Mouse (Mus musculus): ENCODE measurements around the gene Rd3.

Gene Rd3

DNA sequence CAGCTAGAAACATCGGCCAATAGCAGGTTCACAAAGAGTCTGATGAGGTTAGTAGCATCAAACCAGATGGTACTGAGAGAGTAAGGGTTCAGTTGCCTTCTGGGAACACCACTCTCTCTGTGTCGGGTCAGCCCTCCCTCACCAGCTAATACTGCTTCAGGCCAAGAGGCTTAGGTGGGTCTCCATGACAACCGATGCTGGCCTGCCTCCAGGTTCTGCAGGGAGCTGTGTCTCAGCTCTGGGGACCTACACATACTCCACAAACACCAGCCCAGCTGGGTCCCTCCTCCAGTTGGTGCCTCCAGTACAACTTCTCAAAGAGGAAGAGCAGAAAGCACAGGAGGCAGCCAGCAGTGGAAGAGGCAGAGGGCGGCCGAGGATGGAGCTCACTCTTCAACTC, at the start of gene Rd3:
Gene Rd3, plus strand, starts transcription at position 184 of the 400 bp plus-strand sequence.
- no peak for DNase-seq

DNA sequence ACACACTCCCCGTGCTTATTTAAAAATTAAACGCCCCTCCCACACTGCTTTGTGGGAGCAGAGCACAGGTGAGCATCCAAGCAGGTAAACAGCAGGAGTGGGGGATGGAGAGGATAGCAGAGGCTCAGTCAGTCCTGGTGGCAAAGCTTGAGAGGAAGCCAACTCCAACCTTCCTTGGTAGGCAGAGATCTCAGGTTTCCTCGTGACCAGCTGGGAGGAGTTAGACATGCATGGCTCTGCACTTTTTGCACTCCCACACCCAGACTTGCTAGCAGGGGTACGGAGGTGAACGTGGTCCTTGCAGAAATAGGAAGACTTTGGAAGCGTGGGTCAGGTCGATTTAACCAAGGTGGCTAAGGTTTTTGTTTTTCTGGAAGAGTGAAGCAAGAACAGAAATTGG, 48.8 kb upstream of the Rd3 start:
- DNase-seq, result no peak

DNA sequence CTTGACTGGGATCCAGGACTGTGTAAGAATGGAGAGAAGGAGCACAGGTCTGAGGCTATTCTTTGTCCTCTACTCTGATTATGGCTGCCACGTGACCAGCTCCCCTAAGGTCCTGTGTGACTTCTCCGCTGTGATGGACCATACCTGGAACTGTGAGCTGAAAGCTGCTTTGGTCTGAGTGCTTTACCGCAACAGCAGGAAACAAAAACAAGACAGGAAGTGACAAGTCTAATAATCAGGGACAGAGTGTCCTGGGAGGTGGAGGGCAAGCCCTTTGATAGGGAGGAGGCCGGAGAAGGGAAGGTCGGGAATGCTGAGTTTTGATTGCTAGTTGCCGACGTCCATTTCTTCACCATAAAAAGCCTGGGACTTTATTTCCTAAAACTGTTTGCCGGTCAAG, 48.1 kb upstream of the Rd3 start:
- DNase-seq, result no peak

DNA sequence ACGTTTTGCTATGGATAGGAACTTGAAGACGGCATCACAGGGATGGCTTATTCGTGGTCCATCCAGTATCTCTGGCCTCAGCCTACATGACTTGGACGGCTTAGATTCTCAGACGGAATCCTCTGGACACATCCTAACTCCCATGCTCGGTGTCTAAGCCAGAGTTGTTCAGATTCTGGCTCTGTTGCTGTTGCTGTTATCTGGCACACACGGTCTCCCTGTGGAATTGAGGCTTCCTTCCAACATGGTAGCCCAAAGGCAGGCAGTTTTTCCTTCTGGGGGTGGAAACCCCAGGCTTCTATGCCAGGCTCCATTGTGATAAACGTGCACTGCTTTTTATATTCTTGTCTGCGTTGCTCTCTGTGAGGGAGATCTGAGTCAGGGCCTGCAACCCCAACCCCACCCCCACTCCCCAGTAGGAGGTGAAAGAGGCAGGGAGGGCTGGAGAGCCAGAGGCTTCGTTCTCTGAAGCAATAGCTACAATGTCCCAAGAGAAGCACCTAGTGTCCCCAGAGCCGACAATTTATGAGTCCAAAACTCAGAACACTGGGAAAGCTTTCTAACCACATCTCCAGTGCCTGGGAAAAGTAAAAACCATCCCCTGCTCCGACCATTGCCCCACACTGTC, 47.2 kb upstream of the Rd3 start:
- no peak for DNase-seq

DNA sequence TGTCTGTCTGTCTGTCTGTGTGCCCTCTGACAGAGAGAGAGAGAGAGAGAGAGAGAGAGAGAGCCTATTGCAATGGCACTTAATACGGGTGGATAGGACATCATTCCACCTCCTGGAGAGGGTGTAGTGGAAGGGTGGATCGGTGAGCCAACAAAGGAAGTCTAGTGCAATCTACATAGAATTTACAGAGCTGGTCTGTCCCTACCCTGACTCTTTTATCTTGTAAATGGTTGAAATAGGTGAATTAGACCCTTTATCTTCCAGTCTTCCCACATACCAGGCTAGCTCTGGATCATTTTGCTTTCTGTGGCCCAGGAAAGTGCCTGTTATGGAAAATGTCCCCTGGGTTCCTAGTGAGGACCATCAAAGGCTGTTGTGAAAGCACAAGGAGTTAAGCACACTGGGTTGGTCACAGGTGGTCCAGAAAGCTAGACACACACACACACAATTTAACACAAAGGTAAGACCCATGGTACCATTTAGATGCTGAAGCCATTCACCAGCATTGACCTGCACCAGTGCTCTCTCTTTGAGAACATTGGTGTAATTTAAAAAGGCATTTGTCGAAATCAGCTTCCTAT, 46.6 kb upstream of the Rd3 start:
- no peak for DNase-seq

DNA sequence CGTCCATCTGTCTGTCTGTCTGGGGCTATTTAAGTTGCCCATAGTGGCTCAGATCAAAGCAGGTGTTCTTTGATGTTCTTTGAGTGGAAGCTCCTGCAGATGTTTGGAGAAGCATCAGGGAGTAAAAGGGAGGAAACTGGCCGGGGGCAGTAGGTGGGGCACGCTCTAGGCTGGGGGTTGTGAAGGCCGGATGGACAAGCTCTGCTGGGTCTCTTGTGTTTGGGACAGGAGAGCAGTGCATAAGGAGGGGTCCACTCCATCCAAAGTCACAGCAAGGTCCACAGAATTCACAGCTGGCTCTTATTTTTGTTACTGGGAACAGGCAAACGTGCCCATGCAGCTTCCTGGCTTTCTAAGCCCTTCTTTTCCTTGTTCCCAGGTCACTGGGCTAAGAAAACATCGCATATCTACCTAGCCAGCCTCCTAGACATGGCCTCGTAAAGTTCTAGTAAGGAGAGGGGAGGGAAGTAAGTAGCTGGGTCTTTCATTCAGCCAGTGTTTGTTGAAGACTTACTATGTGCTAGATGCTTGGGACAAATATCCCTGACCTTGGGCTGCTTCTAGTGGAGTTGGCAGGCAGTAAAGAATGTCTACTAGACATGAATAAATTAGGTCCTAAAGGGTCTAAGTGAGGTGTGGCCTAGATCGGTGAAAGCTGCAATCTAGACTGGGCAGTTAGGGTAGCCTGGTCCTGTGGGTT, 44.7 kb upstream of the Rd3 start:
- no peak for DNase-seq

DNA sequence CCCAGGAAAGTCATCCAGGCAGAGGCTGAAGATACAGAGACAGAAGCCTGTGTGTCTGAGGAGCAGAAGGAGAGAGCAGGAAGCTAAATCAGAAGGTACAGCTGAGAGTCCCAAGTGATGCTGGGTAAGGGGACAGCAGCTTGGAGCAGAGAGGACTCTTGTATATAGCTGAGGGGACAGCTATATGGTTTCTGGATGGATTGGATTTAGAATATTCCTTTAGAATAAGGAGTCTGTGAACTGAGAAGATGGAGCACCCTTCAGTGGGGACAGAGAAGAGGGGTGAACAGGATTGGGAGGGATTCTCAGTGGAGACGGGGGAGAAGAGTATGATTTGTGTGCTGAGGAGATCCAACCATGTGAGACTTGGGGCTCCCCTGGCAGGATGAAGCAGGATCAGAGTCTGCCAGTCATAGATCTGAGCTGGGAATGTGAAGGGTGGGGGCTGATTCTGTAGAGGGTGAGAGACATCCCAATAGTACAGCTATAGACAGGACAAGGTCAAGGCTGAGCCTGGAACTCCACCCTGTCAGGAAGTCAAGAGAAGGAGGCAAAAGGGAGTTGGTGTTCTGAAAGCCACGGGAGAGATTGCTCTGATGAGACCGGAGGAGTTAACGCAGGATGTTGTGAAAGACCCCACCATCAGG, 44.1 kb upstream of the Rd3 start:
- DNase-seq, result no peak

DNA sequence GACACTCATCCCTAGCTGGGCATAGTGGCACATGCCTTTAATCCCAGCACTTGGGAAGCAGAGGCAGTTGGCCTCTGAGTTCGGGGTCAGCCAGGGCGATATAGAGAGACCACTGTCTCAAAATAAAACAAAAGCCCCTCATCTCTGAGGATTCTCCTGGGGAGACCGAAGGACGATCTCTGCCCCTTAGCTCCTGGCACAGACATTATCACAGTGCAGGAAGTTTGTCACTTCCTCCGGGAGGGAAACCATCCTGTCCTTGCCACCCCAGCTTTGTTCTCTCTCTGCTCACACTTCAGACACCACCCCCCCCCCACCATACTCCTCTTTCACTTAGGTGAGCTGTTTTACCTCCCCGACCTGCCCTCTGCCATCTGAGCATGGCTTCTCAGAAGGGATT, 33.5 kb upstream of the Rd3 start:
- DNase-seq, result no peak

DNA sequence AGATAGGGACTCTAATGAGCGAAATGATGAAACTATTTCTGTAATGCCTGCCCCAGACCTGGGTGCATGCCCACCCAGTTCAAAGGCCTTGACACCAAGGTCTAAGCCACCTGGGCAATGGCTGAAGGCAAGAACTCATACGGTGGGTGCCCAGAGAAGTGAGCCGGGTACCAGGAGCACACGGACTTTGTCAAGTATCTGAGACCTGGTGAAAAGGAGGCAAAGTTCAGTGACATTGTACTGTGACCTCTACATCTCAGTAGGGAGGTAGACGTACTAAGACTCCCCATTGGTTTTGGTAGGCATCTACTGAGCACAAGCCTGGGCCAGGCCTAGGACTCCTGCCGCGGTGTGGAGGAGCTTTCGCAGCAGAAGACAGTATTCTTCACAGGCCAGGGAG, 31.8 kb upstream of the Rd3 start:
- DNase-seq, result no peak

DNA sequence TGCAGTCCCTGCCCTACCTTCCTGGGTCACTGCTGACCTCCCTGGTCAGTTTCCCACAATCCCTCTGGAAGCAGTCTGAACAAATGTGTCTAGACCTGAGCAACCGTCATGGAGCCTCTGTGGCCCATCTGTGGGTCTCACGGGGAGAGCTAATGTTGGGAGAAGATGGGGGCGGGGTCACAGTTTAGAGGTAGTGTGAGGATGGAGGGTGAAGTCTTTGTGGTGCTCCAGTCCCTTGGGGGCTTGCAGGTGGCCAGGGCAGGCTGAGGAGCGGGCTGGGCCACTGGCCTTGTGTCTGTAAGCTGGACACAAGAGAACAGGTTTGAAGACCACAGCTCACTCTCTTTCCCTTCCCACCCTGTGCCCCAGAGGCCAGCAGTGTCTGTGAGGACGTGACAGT, 31.4 kb upstream of the Rd3 start:
- DNase-seq, result no peak

DNA sequence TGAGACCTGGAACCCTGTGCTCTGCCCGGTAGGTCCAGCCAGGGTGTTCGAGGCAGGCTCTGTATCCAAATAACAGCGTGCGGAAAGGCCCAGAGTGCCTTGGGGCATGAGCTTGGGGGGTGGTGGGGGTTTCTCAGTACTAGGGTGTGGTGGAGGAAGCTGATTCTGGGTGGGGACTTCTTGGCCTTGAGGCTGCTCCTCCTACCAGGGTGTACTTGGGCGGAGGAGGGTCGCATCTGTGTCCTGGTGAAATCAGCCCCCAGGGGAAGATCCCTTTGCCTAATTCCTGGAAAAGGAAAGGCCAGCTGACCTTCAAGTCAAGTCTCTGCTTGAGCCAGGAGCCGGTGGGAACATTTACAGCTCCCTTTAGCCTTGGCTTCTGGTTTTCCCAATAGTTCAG, 30.9 kb upstream of the Rd3 start:
- DNase-seq, result no peak

DNA sequence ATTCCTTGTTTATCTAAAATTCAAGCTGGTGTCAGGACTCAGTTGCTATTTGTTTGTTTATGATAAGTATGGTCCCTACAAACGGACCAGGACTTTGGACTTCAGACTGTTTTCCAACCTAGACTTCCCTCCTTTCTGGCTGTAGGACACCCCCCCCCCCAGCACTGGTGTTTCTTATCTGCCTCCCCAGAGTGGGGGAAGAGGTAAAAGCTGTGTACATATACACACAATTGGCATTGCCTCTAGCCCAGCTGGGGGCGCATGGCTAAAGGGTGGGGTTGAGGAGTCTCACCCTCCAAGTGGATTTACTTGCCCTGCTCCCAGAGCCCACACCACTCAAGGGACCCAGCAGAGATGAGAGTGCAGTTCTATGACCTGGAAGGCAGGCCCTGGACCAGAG, 30.3 kb upstream of the Rd3 start:
- DNase-seq, result no peak

DNA sequence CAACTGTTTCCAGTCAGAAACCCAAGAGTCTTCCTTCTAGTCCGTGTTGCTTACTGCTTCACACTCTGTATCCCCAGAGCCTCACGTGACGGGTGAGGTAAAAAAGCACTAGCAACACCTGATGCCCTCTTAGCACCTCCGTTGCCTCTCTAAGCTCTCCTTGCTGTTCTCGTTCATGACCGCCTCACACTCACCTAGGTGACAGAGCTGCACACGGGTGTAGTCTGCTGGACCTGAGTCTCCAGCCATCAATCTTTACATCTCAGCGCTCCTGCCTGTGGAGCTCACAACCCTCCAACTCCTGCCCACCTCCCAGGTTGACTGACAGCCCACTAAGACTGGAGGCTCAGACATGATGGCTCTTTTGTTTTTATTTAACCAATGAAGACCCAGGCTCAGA, 29.4 kb upstream of the Rd3 start:
- DNase-seq, result no peak

DNA sequence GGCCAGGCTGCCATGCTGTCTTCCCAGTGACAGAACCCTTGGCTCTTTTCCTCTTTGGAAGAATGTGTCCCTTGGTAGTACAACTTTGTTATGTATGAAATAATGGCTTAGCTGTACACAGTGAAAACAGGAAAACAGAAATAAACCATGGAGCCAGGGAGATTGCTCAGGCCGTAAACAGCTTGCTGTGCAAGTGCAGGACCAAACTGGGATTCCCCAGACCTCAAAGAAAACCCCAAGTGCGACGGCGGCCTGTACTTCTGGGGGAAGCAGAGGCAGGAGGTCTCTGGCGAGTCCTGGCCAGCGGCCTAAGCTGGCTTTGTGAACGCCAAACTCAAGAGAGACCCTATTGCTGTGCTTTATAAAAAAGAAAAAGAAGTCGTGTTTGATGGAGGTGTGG, 28.6 kb upstream of the Rd3 start:
- DNase-seq, result no peak

DNA sequence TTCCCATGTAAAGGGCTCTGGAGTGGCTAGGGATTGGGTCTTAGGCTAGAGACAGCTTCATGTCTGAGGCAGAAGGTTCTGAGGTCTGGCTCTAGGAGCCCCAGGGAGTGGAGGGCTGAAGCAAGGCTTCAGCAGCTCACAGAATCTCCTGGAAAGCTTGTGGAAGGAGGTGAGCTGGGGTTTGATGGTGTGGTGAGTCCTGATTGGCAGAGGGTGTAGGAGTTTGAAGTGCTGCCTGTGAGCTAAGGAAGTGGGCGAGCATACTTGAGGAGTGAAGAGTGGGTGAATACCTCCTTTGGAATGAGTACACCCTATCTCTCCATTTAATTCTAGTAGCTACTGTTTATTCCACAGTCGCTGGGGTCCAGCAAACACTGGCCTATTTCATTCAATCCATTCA, 26.6 kb upstream of the Rd3 start:
- DNase-seq, result no peak

DNA sequence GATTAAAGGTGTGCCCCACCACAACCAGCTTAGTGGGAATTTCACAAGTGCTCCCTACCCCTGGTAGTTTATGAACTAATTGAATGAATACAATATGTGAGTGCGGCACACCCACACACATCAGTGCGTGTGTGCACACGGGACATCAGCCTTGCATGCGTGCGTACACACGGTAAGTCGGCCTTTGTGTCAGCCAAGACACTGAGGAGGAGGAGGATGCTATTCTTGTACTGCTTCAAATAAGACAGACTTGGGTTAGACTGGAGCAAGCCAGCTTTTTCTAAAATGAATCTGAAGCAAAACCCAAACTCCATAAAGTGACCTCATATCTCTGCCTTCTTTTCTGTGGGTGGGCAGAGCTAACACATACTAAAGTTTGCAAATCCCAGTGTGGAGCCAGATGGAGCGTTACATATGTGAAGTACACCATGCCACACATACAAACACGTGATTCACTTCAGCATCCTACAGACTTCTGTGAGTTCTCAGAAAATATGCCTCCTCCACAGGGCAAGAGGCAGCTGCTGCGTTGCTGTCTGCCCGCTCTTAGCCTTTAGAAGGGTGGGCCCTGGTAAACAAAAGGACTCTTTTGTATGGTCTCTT, 24.3 kb upstream of the Rd3 start:
- no peak for DNase-seq

DNA sequence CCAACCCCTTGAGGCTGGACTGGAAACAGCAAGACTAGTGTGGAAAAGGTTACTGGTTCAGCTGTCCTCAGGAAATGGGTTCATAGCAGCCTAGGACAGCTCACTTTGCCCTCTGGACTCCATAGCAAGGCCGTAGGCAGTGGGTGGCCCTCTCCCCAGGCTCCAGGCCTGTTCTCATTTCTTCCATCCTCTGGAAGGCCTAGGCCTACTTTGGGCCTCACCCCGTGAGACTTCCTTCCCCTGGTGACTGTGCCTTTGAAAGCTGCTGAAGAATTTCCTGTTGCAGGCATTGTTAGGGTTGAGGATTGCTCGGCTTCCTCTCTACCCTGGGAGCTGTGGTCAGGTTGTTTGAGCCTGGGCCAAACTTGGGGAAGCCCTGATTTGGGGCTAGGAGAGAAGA, 22.1 kb upstream of the Rd3 start:
- peak; percentile 28 for DNase-seq

DNA sequence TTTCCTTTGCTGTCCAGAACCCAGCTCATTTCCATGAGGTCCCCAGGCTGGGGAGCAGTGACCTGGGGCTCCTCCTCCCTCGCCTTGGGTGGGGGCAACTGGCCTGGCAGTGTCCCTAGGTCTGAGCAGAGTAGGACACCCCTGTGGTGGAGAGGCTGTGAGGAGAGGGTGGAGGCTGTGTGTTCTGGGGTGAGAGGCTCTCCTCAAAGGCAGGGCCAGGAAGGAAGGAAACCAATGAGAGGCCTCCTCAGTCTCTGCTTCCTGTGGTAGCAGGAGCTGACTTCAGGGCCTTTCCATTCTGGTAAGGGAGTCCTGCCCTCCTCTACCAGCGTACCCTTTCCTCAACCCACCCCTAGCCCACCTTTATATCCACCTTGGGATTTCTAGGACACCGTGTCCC, 20.9 kb upstream of the Rd3 start:
- peak; percentile 22 for DNase-seq

DNA sequence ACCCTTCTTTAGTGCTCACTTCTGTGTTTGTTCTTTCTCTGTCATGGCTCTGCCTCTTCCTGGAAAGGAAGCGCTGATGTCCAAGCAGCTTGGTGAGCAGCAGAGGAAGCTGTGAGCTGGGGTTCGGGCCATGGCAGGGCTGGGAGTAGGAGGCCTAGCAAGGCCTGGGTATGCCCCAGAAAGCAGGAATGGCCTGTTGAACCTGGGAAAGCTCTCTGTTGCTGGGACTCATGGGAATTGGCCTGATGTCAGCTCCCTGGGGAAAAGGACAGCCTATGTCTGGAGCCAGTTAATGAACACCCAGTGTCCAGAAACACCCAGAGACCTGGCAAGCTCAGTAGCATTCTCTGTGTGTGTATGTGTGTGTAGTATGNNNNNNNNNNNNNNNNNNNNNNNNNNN, 20.3 kb upstream of the Rd3 start:
- DNase-seq, result no peak

DNA sequence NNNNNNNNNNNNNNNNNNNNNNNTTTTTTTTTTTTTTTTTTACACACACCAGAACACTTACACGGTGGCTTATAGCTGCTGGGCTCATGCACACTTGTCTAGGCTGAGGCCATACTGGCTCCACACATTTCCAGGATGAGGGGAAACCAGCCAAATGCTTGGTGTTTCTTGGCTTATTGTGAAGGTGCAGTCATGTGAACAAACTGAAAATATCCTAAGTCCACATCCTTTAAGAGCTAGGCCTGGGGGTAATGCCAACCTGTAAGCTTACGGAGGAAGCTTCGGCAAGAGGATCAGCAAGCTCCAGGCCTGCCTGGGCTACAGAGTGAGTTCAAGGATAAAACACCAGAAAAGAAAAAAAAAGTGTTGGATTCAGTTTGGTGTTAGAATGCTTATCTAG, 19.8 kb upstream of the Rd3 start:
- DNase-seq, result no peak

DNA sequence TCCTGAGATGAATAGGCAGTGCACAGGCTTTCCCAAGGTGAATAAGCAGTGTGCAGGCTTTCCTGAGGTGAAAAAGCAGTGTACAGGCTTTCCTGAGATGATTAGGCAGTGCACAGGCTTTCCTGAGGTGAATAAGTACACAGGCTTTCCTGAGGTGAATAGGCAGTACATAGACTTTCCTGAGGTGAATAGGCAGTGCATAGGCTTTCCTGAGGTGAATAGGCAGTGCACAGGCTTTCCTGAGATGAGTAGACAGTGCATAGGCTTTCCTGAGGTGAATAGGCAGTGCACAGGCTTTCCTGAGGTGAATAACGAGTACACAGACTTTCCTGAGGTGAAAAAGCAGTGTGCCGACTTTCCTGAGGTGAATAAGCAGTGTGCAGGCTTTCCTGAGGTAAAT, 16.2 kb upstream of the Rd3 start:
- no peak for DNase-seq

DNA sequence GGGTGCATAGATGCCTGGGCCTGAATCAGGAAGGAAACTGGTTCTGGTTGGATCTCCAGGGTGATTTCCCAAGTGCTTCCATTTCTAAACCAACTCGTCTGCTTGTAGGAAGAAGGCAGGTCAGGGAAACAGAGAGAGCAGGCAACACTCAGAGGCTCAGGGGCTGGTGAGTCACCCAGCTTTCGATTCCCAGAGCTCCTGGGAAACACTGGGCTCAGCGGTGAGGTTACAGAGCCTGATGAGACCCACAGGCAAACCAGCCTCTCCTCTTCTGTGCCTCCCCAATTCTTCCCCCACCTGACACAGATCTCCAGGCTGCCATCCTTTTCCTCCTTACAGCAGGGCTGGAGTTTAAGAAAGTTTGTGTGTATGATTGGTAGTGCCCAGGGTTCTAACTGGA, 13.8 kb upstream of the Rd3 start:
- no peak for DNase-seq

DNA sequence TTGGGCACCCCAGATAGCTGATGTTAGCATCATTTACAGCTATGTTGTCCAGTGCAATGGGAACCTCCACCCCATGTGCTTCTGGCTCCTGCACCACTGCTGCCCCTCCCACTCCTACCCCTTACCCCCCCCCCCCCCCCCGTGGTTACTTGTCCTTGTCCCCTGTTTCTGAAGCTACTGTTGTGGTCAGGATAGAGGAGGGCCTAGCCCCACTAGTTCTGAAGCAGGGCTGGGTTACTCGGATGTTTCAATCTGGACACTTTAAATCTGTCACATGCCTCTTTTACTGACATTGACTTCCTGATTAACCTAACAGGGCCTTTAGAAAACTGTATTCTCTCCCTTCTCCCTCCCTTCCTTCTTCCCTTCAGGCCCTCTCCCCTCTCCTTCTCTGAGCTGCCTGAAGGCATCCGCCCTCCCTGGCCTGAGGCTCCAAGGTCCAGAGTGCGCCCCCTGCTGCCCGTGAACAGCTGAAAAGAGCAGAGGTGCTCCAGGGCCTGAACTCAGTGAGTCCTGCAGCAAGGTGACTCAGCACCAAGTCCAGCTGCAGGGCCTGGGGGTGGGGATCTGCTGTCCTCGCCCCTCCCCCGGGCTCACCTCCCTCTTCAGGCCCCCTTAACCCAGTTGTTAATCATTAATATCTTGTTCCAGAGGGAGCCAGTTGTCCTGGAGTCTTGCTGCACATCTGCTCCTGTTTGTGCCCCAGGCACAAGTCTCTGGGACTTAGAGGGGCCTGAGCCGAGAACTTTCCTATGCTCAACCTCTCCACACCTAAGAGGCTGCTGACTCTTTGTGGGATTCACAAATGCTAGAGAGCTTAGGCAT, 13.0 kb upstream of the Rd3 start:
- peak; percentile 86 for DNase-seq
